Mouse (Mus musculus) stomach, embryonic 15.5 days (tissue): ENCODE data around the gene Lmbr1. TPM values are rescaled to one million over a fixed set of nuclear protein-coding genes. Genes with fewer than 3 reads are reported as not detected.

Experiments
- ATAC-seq: fragments of 200-750 bp; cut with Nextera tagmentation; 2 replicates; pipeline ENCODE4 v1.8.0; 2017; ENCODE audit warnings: low read depth, moderate number of reproducible peaks, moderate TSS enrichment; ENCODE audit not compliant: insufficient read depth, low FRiP score
- H3K27ac ChIP-seq: fragments of 300-500 bp; sonication (generic); 2 replicates; pipeline ENCODE4 v1.5.1; 2015; ENCODE audit warnings: mild to moderate bottlenecking, inconsistent platforms
- H3K27me3 ChIP-seq: fragments of 300-500 bp; sonication (generic); replicated peaks from 2 replicates; pipeline ENCODE4 v1.6.1; 2015; ENCODE audit warnings: inconsistent platforms
- H3K36me3 ChIP-seq: fragments of 300-500 bp; sonication (generic); 2 replicates; pipeline ENCODE4 v1.6.1; 2015; ENCODE audit warnings: inconsistent platforms
- H3K4me1 ChIP-seq: fragments of 300-500 bp; sonication (generic); 2 replicates; pipeline ENCODE4 v1.6.1; 2015; ENCODE audit warnings: inconsistent platforms
- H3K4me2 ChIP-seq: fragments of 300-500 bp; sonication (generic); 2 replicates; pipeline ENCODE4 v1.6.1; 2015; ENCODE audit warnings: mild to moderate bottlenecking, inconsistent platforms
- H3K4me3 ChIP-seq: fragments of 300-500 bp; sonication (generic); replicated peaks from 2 replicates; pipeline ENCODE4 v1.5.1; 2015; ENCODE audit warnings: inconsistent platforms
- H3K9ac ChIP-seq: fragments of 300-500 bp; sonication (generic); 2 replicates; pipeline ENCODE4 v1.6.1; 2015; ENCODE audit warnings: inconsistent platforms
- H3K9me3 ChIP-seq: fragments of 300-500 bp; sonication (generic); 2 replicates; pipeline ENCODE4 v1.6.1; 2016; ENCODE audit warnings: inconsistent platforms
- WGBS: fragments of 180-500 bp; shearing (Covaris S2); methylation state at CpG from one replicate; pipeline ENCODE4 v1.1.7; 2015; 5-methylcytosine and 5-hydroxymethylcytosine counted together
- polyA plus RNA-seq: library from polyadenylated mRNA; unstranded; fragments of >200 nt; fragmentation: Nextera tagmentation; extraction: Ambion mirVana; gene quantifications from 2 replicates; pipeline ENCODE4 v1.2.1, GENCODE M21; 2015

The Lmbr1 gene
- polyA plus RNA-seq, 1 experiment from 2014 or later: 10.9 TPM

GRCm38 (mm10) chr5:29250795-29251495 lies 127.2 kb downstream of the Lmbr1 start:
- WGBS: 60% methylated on average over 8 of the region's 8 CpGs
- no peak for ATAC-seq
- no peaks in the 10 kb centered on the region for H3K9me3 ChIP-seq

GRCm38 (mm10) chr5:29244769-29245168 lies 133.4 kb downstream of the Lmbr1 start:
- H3K4me2 ChIP-seq: no peak overlapping the region
- no CpG with 5 or more reads among the region's 1 CpGs for WGBS
- no peak for ATAC-seq
- H3K4me3 ChIP-seq: no peak overlapping the region
- no peaks in the 10 kb centered on the region for H3K27me3 ChIP-seq
- no peaks in the 10 kb centered on the region for H3K36me3 ChIP-seq
- no peaks in the 10 kb centered on the region for H3K4me1 ChIP-seq
- H3K9ac ChIP-seq: no peak overlapping the region
- no peak overlapping the region for H3K27ac ChIP-seq
- no peaks in the 10 kb centered on the region for H3K9me3 ChIP-seq

More at GRCm38 (mm10) chr5:29250795-29251495, 127.2 kb downstream of the Lmbr1 start:
- Histone ChIP-seq H3K27me3 (no peaks in the 10 kb centered on the region), H3K4me1 (no peaks in the 10 kb centered on the region), H3K36me3 (no peaks in the 10 kb centered on the region), H3K27ac (no peak overlapping the region), H3K4me3 (no peak overlapping the region), H3K9ac (no peak overlapping the region), H3K4me2 (no peak overlapping the region)

GRCm38 (mm10) chr5:29238379-29238778 lies 139.8 kb downstream of the Lmbr1 start:
- Histone ChIP-seq H3K9ac (no peak overlapping the region), H3K9me3 (no peaks in the 10 kb centered on the region), H3K4me3 (no peak overlapping the region), H3K27me3 (no peaks in the 10 kb centered on the region), H3K27ac (no peak overlapping the region), H3K36me3 (no peaks in the 10 kb centered on the region), H3K4me2 (no peak overlapping the region), H3K4me1 (no peaks in the 10 kb centered on the region)
- peak; percentile 82 for ATAC-seq

GRCm38 (mm10) chr5:29230481-29230880 lies 147.7 kb downstream of the Lmbr1 start:
- Histone ChIP-seq H3K27ac (no peak overlapping the region), H3K9ac (no peak overlapping the region), H3K4me1 (no peaks in the 10 kb centered on the region), H3K9me3 (no peaks in the 10 kb centered on the region), H3K36me3 (no peaks in the 10 kb centered on the region), H3K27me3 (no peaks in the 10 kb centered on the region), H3K4me3 (no peak overlapping the region), H3K4me2 (no peak overlapping the region)
- 74% methylated on average over 2 of the region's 2 CpGs for WGBS
- ATAC-seq: no peak

- H3K4me3 ChIP-seq: no peak overlapping the region
- H3K27me3 ChIP-seq: no peaks in the 10 kb centered on the region
- H3K9me3 ChIP-seq: no peaks in the 10 kb centered on the region
- WGBS: 80% methylated on average over 7 of the region's 7 CpGs
- no peak overlapping the region for H3K4me2 ChIP-seq
- ATAC-seq: no peak
- H3K4me1 ChIP-seq: no peaks in the 10 kb centered on the region
- no peaks in the 10 kb centered on the region for H3K36me3 ChIP-seq
- H3K9ac ChIP-seq: no peak overlapping the region
- H3K27ac ChIP-seq: no peak overlapping the region
Measured at GRCm38 (mm10) chr5:29224089-29224488, 154.1 kb downstream of the Lmbr1 start.

- no peak overlapping the region for H3K4me2 ChIP-seq
- no peaks in the 10 kb centered on the region for H3K9me3 ChIP-seq
- H3K27me3 ChIP-seq: no peaks in the 10 kb centered on the region
- WGBS: 63% methylated on average over 3 of the region's 3 CpGs
- ATAC-seq: peak; percentile 35; the same call in 1 of the 2 replicates
- H3K4me1 ChIP-seq: no peaks in the 10 kb centered on the region
- H3K27ac ChIP-seq: no peak overlapping the region
- no peaks in the 10 kb centered on the region for H3K36me3 ChIP-seq
- no peak overlapping the region for H3K9ac ChIP-seq
- H3K4me3 ChIP-seq: no peak overlapping the region
Measured at GRCm38 (mm10) chr5:29217997-29218396, 160.2 kb downstream of the Lmbr1 start.

- H3K4me3 ChIP-seq: no peak overlapping the region
- ATAC-seq: peak; percentile 58; the same call in 1 of the 2 replicates
- WGBS: 34% methylated on average over 4 of the region's 4 CpGs
Measured at GRCm38 (mm10) chr5:29211980-29212555, 166.1 kb downstream of the Lmbr1 start.

GRCm38 (mm10) chr5:29205690-29206089 lies 172.5 kb downstream of the Lmbr1 start:
- no peaks in the 10 kb centered on the region for H3K27me3 ChIP-seq
- ATAC-seq: no peak
- no peaks in the 10 kb centered on the region for H3K4me1 ChIP-seq

More at GRCm38 (mm10) chr5:29211980-29212555, 166.1 kb downstream of the Lmbr1 start:
- H3K36me3 ChIP-seq: no peaks in the 10 kb centered on the region
- H3K27me3 ChIP-seq: no peaks in the 10 kb centered on the region
- H3K9ac ChIP-seq: no peak overlapping the region
- H3K27ac ChIP-seq: no peak overlapping the region
- no peaks in the 10 kb centered on the region for H3K9me3 ChIP-seq
- H3K4me1 ChIP-seq: no peaks in the 10 kb centered on the region
- no peak overlapping the region for H3K4me2 ChIP-seq

GRCm38 (mm10) chr5:29199868-29200267 lies 178.3 kb downstream of the Lmbr1 start:
- 69% methylated on average over 3 of the region's 3 CpGs for WGBS
- Histone ChIP-seq H3K4me3 (no peak overlapping the region), H3K27ac (no peak overlapping the region), H3K36me3 (no peaks in the 10 kb centered on the region), H3K27me3 (no peaks in the 10 kb centered on the region), H3K9ac (no peak overlapping the region), H3K4me2 (no peak overlapping the region), H3K4me1 (no peaks in the 10 kb centered on the region), H3K9me3 (no peaks in the 10 kb centered on the region)
- no peak for ATAC-seq

More at GRCm38 (mm10) chr5:29205690-29206089, 172.5 kb downstream of the Lmbr1 start:
- no peak overlapping the region for H3K27ac ChIP-seq
- no peak overlapping the region for H3K9ac ChIP-seq
- 64% methylated on average over 5 of the region's 5 CpGs for WGBS
- H3K4me3 ChIP-seq: no peak overlapping the region
- no peak overlapping the region for H3K4me2 ChIP-seq
- no peaks in the 10 kb centered on the region for H3K9me3 ChIP-seq
- H3K36me3 ChIP-seq: no peaks in the 10 kb centered on the region

GRCm38 (mm10) chr5:29198960-29199488 lies 179.2 kb downstream of the Lmbr1 start:
- Histone ChIP-seq H3K4me2 (no peak overlapping the region), H3K9me3 (no peaks in the 10 kb centered on the region), H3K4me1 (no peaks in the 10 kb centered on the region), H3K9ac (no peak overlapping the region), H3K4me3 (no peak overlapping the region), H3K27me3 (no peaks in the 10 kb centered on the region), H3K27ac (no peak overlapping the region), H3K36me3 (no peaks in the 10 kb centered on the region)
- 78% methylated on average over 4 of the region's 4 CpGs for WGBS
- ATAC-seq: no peak

- no peak overlapping the region for H3K27ac ChIP-seq
- no peaks in the 10 kb centered on the region for H3K9me3 ChIP-seq
- 87% methylated on average over 4 of the region's 4 CpGs for WGBS
- H3K27me3 ChIP-seq: no peaks in the 10 kb centered on the region
- H3K36me3 ChIP-seq: no peaks in the 10 kb centered on the region
- no peak overlapping the region for H3K4me2 ChIP-seq
- H3K4me1 ChIP-seq: no peaks in the 10 kb centered on the region
- no peak overlapping the region for H3K9ac ChIP-seq
- ATAC-seq: no peak
- no peak overlapping the region for H3K4me3 ChIP-seq
Measured at GRCm38 (mm10) chr5:29197187-29197586, 181.0 kb downstream of the Lmbr1 start.

GRCm38 (mm10) chr5:29196264-29196658 lies 181.9 kb downstream of the Lmbr1 start:
- 11% methylated on average over 12 of the region's 12 CpGs for WGBS
- peak overlapping the region; percentile 53; the same call in 1 of the 2 replicates for H3K27ac ChIP-seq
- ATAC-seq: no peak

More at GRCm38 (mm10) chr5:29196264-29196658, 181.9 kb downstream of the Lmbr1 start:
- H3K36me3 ChIP-seq: no peaks in the 10 kb centered on the region
- H3K4me2 ChIP-seq: peak overlapping the region; percentile 80
- H3K27me3 ChIP-seq: no peaks in the 10 kb centered on the region
- no peak overlapping the region; the same call in 1 of the 2 replicates for H3K9ac ChIP-seq
- peak overlapping the region; percentile 62 for H3K4me3 ChIP-seq
- no peaks in the 10 kb centered on the region for H3K4me1 ChIP-seq
- no peaks in the 10 kb centered on the region for H3K9me3 ChIP-seq
